Comparison of ENCODE assay signal across 10 mouse cellular contexts in the genomic region with DNA sequence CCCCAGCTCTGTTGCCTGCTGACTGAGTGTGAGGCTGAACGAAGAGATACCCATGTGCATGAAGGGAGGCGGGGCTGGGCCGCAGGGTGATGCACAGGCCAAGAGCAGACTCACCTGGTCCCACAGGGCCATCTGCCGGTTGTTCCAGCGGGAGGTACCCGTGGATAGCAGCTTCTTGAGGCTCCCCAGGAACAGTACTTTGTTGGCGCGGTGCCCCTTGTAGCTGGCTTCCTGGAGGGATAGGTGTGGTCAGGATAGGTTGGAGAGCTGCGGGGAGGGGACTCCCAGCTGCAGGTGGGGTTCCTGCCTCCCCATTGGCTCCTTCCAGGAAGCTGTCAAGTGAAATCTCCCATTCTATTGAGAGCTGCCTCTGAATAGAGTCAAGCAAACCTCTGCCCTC. TPM values are rescaled to one million over a fixed set of nuclear protein-coding genes. Genes with fewer than 3 reads are reported as not detected.
DNase-seq lines count a peak whose midpoint lies in the region; ATAC-seq and TF ChIP-seq lines count a peak whose summit lies in the region.
"Had no signal": no experiment of that assay in that cellular context is flagged by ENCODE, and none has a peak within 500 bp of the region (broad histone marks: within the 10 kb centered on the region; RNA-seq: fewer than 3 reads in every experiment).

No protein-coding gene starts in this region.

- H3K4me2 ChIP-seq in liver, embryonic 11.5 days = no peak overlapping the region
- no peak overlapping the region for H3K4me2 ChIP-seq in stomach, embryonic 14.5 days (replicated peaks; ENCODE audit: low read depth, low read length)
- no peak overlapping the region for H3K4me2 ChIP-seq in heart, embryonic 11.5 days
- H3K4me2 ChIP-seq: midbrain, embryonic 15.5 days had no signal

- H3K4me3 ChIP-seq in liver, adult 2 months (ENCODE audit: insufficient read depth, low read depth, low read length) = no peak overlapping the region
- H3K4me3 ChIP-seq in liver, embryonic 11.5 days (ENCODE audit: low read depth, low read length) = no peak overlapping the region
- H3K4me3 ChIP-seq in stomach, embryonic 14.5 days (ENCODE audit: low read depth, low read length) = no peak overlapping the region
- no peak overlapping the region for H3K4me3 ChIP-seq in heart, embryonic 11.5 days (ENCODE audit: low read depth, low read length)
- H3K4me3 ChIP-seq: erythroblast, embryonic 14.5 days; midbrain, embryonic 15.5 days had no signal

- no peak for TF ChIP-seq POLR2A in liver, adult 2 months (IDR thresholded peaks at IDR 0.05; ENCODE audit: extremely low read depth, insufficient read depth, low read length)

- no peaks in the 10 kb centered on the region for H3K36me3 ChIP-seq in liver, adult 2 months (ENCODE audit: control insufficient read depth, insufficient read depth, low read length)
- H3K36me3 ChIP-seq in liver, embryonic 11.5 days (ENCODE audit: control insufficient read depth, insufficient read depth, low read length) = no peaks in the 10 kb centered on the region
- no peaks in the 10 kb centered on the region for H3K36me3 ChIP-seq in stomach, embryonic 14.5 days (ENCODE audit: control insufficient read depth, insufficient read depth, low read length)
- H3K36me3 ChIP-seq in heart, embryonic 11.5 days (ENCODE audit: control insufficient read depth, insufficient read depth, low read length) = no peaks in the 10 kb centered on the region
- H3K36me3 ChIP-seq: midbrain, embryonic 15.5 days had no signal

- peak; percentile 58 for DNase-seq in liver, adult 2 months (ENCODE audit: extremely low read depth, low read depth, low spot score)
- no peak for DNase-seq in liver, embryonic 11.5 days (ENCODE audit: low spot score)
- DNase-seq in cerebellum, postnatal 36 days = peak; percentile 47 to 59
- DNase-seq in kidney, postnatal 25 days = peak; percentile 42 to 57
- no peak for DNase-seq in layer of hippocampus, adult 11-12 months (ENCODE audit: low spot score)
- DNase-seq in Muller cell, postnatal 12 days (ENCODE audit: inconsistent ontology term) = no peak

- no peaks in the 10 kb centered on the region for H3K27me3 ChIP-seq in liver, adult 2 months (ENCODE audit: control insufficient read depth, insufficient read depth, low read length)
- H3K27me3 ChIP-seq in liver, embryonic 11.5 days (replicated peaks; ENCODE audit: control insufficient read depth, insufficient read depth, low read length) = no peaks in the 10 kb centered on the region
- H3K27me3 ChIP-seq in stomach, embryonic 14.5 days (ENCODE audit: control insufficient read depth, insufficient read depth, low read length) = no peaks in the 10 kb centered on the region
- H3K27me3 ChIP-seq in heart, embryonic 11.5 days (ENCODE audit: control insufficient read depth, insufficient read depth, low read length) = peaks cover 12% of the 10 kb centered on the region; the same call in 1 of the 2 replicates
- H3K27me3 ChIP-seq: midbrain, embryonic 15.5 days had no signal

- no peaks in the 10 kb centered on the region for H3K79me2 ChIP-seq in liver, adult 2 months (ENCODE audit: control insufficient read depth, insufficient read depth, low read length)

- peak; percentile 77 for TF ChIP-seq CTCF in liver, adult 2 months (IDR thresholded peaks at IDR 0.05; ENCODE audit: low read depth, low read length)

- no peak overlapping the region for H3K27ac ChIP-seq in liver, adult 2 months (replicated peaks; ENCODE audit: insufficient read depth, low read depth, low read length)
- no peak overlapping the region for H3K27ac ChIP-seq in liver, embryonic 11.5 days (ENCODE audit: low read depth, low read length)
- H3K27ac ChIP-seq in stomach, embryonic 14.5 days (ENCODE audit: low read length) = no peak overlapping the region
- no peak overlapping the region for H3K27ac ChIP-seq in heart, embryonic 11.5 days (ENCODE audit: low read depth, low read length)
- H3K27ac ChIP-seq: midbrain, embryonic 15.5 days had no signal

- no peak overlapping the region for H3K9ac ChIP-seq in liver, adult 2 months (ENCODE audit: low read depth, low read length)
- no peak overlapping the region for H3K9ac ChIP-seq in liver, embryonic 11.5 days (ENCODE audit: low read depth, low read length)
- H3K9ac ChIP-seq in stomach, embryonic 14.5 days (replicated peaks; ENCODE audit: low read depth, low read length) = no peak overlapping the region
- no peak overlapping the region for H3K9ac ChIP-seq in heart, embryonic 11.5 days (ENCODE audit: low read depth, low read length)
- H3K9ac ChIP-seq: midbrain, embryonic 15.5 days had no signal

- H3K9me3 ChIP-seq in liver, embryonic 11.5 days (ENCODE audit: control insufficient read depth, low read length) = no peaks in the 10 kb centered on the region
- H3K9me3 ChIP-seq in stomach, embryonic 14.5 days (ENCODE audit: control insufficient read depth, low read depth, low read length) = no peaks in the 10 kb centered on the region
- no peaks in the 10 kb centered on the region for H3K9me3 ChIP-seq in heart, embryonic 11.5 days (replicated peaks; ENCODE audit: control insufficient read depth, low read length)
- H3K9me3 ChIP-seq: midbrain, embryonic 15.5 days had no signal

- ATAC-seq in liver, embryonic 11.5 days (replicated peaks; ENCODE audit: low FRiP score) = no peak
- ATAC-seq in stomach, embryonic 14.5 days (ENCODE audit: insufficient number of reproducible peaks, insufficient read depth, low FRiP score, low read depth) = peak; percentile 56; the same call in 1 of the 2 replicates
- ATAC-seq in heart, embryonic 11.5 days (replicated peaks; ENCODE audit: insufficient number of reproducible peaks, low FRiP score, low TSS enrichment) = no peak
- ATAC-seq: midbrain, embryonic 15.5 days had no signal

- no peaks in the 10 kb centered on the region; the same call in 1 of the 2 replicates for H3K4me1 ChIP-seq in liver, adult 2 months (ENCODE audit: control insufficient read depth, insufficient read depth, low read length)
- H3K4me1 ChIP-seq in liver, embryonic 11.5 days (replicated peaks; ENCODE audit: control insufficient read depth, insufficient read depth, low read length) = no peaks in the 10 kb centered on the region
- no peaks in the 10 kb centered on the region for H3K4me1 ChIP-seq in stomach, embryonic 14.5 days (ENCODE audit: control insufficient read depth, insufficient read depth, low read length)
- H3K4me1 ChIP-seq in heart, embryonic 11.5 days (ENCODE audit: control insufficient read depth, insufficient read depth, low read length) = no peaks in the 10 kb centered on the region
- H3K4me1 ChIP-seq: midbrain, embryonic 15.5 days had no signal

- WGBS in liver, adult 2 months = 20% methylated on average over 9 of the region's 9 CpGs
- 51% methylated on average over 9 of the region's 9 CpGs for whole genome bisulfite sequencing in liver, embryonic 11.5 days
- 10% methylated on average over 9 of the region's 9 CpGs for WGBS in stomach, embryonic 14.5 days
- 9% methylated on average over 9 of the region's 9 CpGs for WGBS in heart, embryonic 11.5 days (ENCODE audit: insufficient replicate concordance)

RNA-seq across cellular contexts. Expression of a gene that starts 9.6 kb away (rescaled TPM):
- total RNA-seq in liver, adult 2 months (2014; rRNA removed) = 21.3 and 26.5 TPM in 2 replicates
- polyA plus RNA-seq in liver, adult 2 months (2012; rRNA removed) = 24.9 and 28.6 TPM in 2 replicates
- polyA plus RNA-seq in liver, embryonic 11.5 days (2014; fragmentation: Nextera tagmentation; extraction: Ambion mirVana) = 13.9 and 15.6 TPM in 2 replicates
- 4.9 and 6.0 TPM in 2 replicates for polyA plus RNA-seq in stomach, embryonic 14.5 days (2014; fragmentation: Nextera tagmentation; extraction: Ambion mirVana)
- 0.49 and 1.8 TPM in 2 replicates for polyA plus RNA-seq in heart, embryonic 11.5 days (2014; fragmentation: Nextera tagmentation; extraction: Ambion mirVana)

RNA-seq across cellular contexts. Expression of a gene that starts 56.5 kb away (rescaled TPM):
- 10.7 and 14.3 TPM in 2 replicates for total RNA-seq in liver, adult 2 months (2014; rRNA removed)
- 11.5 and 13.0 TPM in 2 replicates for polyA plus RNA-seq in liver, adult 2 months (2012; rRNA removed)
- polyA plus RNA-seq in liver, embryonic 11.5 days (2014; fragmentation: Nextera tagmentation; extraction: Ambion mirVana) = 108 and 109 TPM in 2 replicates
- 75.9 and 77.2 TPM in 2 replicates for polyA plus RNA-seq in stomach, embryonic 14.5 days (2014; fragmentation: Nextera tagmentation; extraction: Ambion mirVana)
- 75.7 and 84.2 TPM in 2 replicates for polyA plus RNA-seq in heart, embryonic 11.5 days (2014; fragmentation: Nextera tagmentation; extraction: Ambion mirVana)

RNA-seq across cellular contexts. Expression of a gene that starts 56.5 kb away (rescaled TPM):
- 0.83 and 1.5 TPM in 2 replicates for total RNA-seq in liver, adult 2 months (2014; rRNA removed)
- polyA plus RNA-seq in liver, adult 2 months (2012; rRNA removed) = 0.76 and 1.0 TPM in 2 replicates
- 4.8 and 5.7 TPM in 2 replicates for polyA plus RNA-seq in liver, embryonic 11.5 days (2014; fragmentation: Nextera tagmentation; extraction: Ambion mirVana)
- 10.8 and 11.7 TPM in 2 replicates for polyA plus RNA-seq in stomach, embryonic 14.5 days (2014; fragmentation: Nextera tagmentation; extraction: Ambion mirVana)
- polyA plus RNA-seq in heart, embryonic 11.5 days (2014; fragmentation: Nextera tagmentation; extraction: Ambion mirVana) = 0.50 and 0.56 TPM in 2 replicates

Comparison
In these comparisons a context has a peak if more than half of its experiments do, and no peak if none do; other contexts are left out.
1. DNase-seq: peak in liver, adult 2 months (single experiment), cerebellum, postnatal 36 days (2 of 2) and kidney, postnatal 25 days (2 of 2); none in liver, embryonic 11.5 days (single experiment), layer of hippocampus, adult 11-12 months (single experiment) and Muller cell, postnatal 12 days (single experiment).